8 mouse cellular contexts compared by ENCODE assay signal in genomic region chr2:66634580-66635359, GRCm38 (mm10). TPM values are rescaled to one million over a fixed set of nuclear protein-coding genes. Genes with fewer than 3 reads are reported as not detected.
DNase-seq lines count a peak whose midpoint lies in the region; ATAC-seq and TF ChIP-seq lines count a peak whose summit lies in the region.

TSS of gene Scn9a (minus strand) at chr2:66634962.

- H3K9me3 ChIP-seq in embryonic facial prominence, embryonic 10.5 days: no peaks in the 10 kb centered on the region
- no peaks in the 10 kb centered on the region for H3K9me3 ChIP-seq in hindbrain, postnatal 0 days (ENCODE audit: low read length)
- no peaks in the 10 kb centered on the region for H3K9me3 ChIP-seq in stomach, embryonic 14.5 days (ENCODE audit: control insufficient read depth, low read depth, low read length)

- WGBS in embryonic facial prominence, embryonic 10.5 days: 2% methylated on average over 29 of the region's 29 CpGs
- WGBS in hindbrain, postnatal 0 days: 2% methylated on average over 29 of the region's 29 CpGs
- WGBS in stomach, embryonic 14.5 days: 1% methylated on average over 29 of the region's 29 CpGs

- TF ChIP-seq CTCF in hindbrain, postnatal 0 days (IDR thresholded peaks at IDR 0.05; ENCODE audit: low read depth): no peak

- H3K27ac ChIP-seq in embryonic facial prominence, embryonic 10.5 days (replicated peaks): peak within 1 kb of the TSS; percentile 59
- H3K27ac ChIP-seq in hindbrain, postnatal 0 days: peak within 1 kb of the TSS; percentile 81
- no peak within 1 kb of the TSS for H3K27ac ChIP-seq in stomach, embryonic 14.5 days (ENCODE audit: low read length)

- DNase-seq in cerebellum, adult 11 months: no peak
- DNase-seq in ES-CJ7 (ENCODE audit: low read depth, low spot score): peak; percentile 90
- peak; percentile 65 for DNase-seq in embryonic facial prominence, embryonic 10.5 days (ENCODE audit: low spot score)
- DNase-seq in hindbrain, postnatal 0 days (ENCODE audit: low spot score): peak; percentile 73
- no peak for DNase-seq in thymus, postnatal 10 days (ENCODE audit: low spot score in 2 of 2)

- H3K4me3 ChIP-seq in embryonic facial prominence, embryonic 10.5 days: peak within 1 kb of the TSS; percentile 59
- H3K4me3 ChIP-seq in hindbrain, postnatal 0 days (ENCODE audit: low read length): peak within 1 kb of the TSS; percentile 53
- H3K4me3 ChIP-seq in stomach, embryonic 14.5 days (ENCODE audit: low read depth, low read length): peak within 1 kb of the TSS; percentile 12

- H3K9ac ChIP-seq in hindbrain, postnatal 0 days (replicated peaks; ENCODE audit: low read length): peak within 1 kb of the TSS; percentile 67
- H3K9ac ChIP-seq in stomach, embryonic 14.5 days (replicated peaks; ENCODE audit: low read depth, low read length): no peak within 1 kb of the TSS

- no peaks in the 10 kb centered on the region for H3K36me3 ChIP-seq in embryonic facial prominence, embryonic 10.5 days (replicated peaks)
- no peaks in the 10 kb centered on the region for H3K36me3 ChIP-seq in hindbrain, postnatal 0 days (ENCODE audit: insufficient read depth, low read length)
- H3K36me3 ChIP-seq in stomach, embryonic 14.5 days (ENCODE audit: control insufficient read depth, insufficient read depth, low read length): no peaks in the 10 kb centered on the region

- H3K27me3 ChIP-seq in embryonic facial prominence, embryonic 10.5 days (replicated peaks; ENCODE audit: low read depth, poor library complexity, severe bottlenecking): peaks cover 24% of the 10 kb centered on the region
- no peaks in the 10 kb centered on the region for H3K27me3 ChIP-seq in hindbrain, postnatal 0 days (ENCODE audit: insufficient read depth, low read length)
- no peaks in the 10 kb centered on the region for H3K27me3 ChIP-seq in stomach, embryonic 14.5 days (ENCODE audit: control insufficient read depth, insufficient read depth, low read length)

- peak within 1 kb of the TSS; percentile 68 for H3K4me2 ChIP-seq in hindbrain, postnatal 0 days (ENCODE audit: low read depth, low read length)
- H3K4me2 ChIP-seq in stomach, embryonic 14.5 days (replicated peaks; ENCODE audit: low read depth, low read length): peak within 1 kb of the TSS; percentile 36

- ATAC-seq in cerebellum, adult (ENCODE audit: insufficient number of reproducible peaks, low FRiP score, low TSS enrichment): peak; percentile 91
- ATAC-seq in hindbrain, postnatal 0 days: peak; percentile 93
- peak; percentile 26; the same call in 1 of the 2 replicates for ATAC-seq in megakaryocyte-erythroid progenitor cell, adult 5-6 weeks (replicated peaks; ENCODE audit: low FRiP score, low TSS enrichment, poor library complexity, severe bottlenecking)
- peak; percentile 82 for ATAC-seq in stomach, embryonic 14.5 days (ENCODE audit: insufficient number of reproducible peaks, insufficient read depth, low FRiP score, low read depth)

- peaks cover 8% of the 10 kb centered on the region for H3K4me1 ChIP-seq in embryonic facial prominence, embryonic 10.5 days
- no peaks in the 10 kb centered on the region; the same call in 1 of the 2 replicates for H3K4me1 ChIP-seq in hindbrain, postnatal 0 days (ENCODE audit: insufficient read depth, low read length)
- H3K4me1 ChIP-seq in stomach, embryonic 14.5 days (ENCODE audit: control insufficient read depth, insufficient read depth, low read length): 0 out of 2 replicates have a peak, but pooled peaks cover 4% of the 10 kb centered on the region

RNA-seq across cellular contexts. Expression of gene Scn9a, which starts in this region (rescaled TPM):
- 1.2 and 2.7 TPM in 2 replicates for polyA plus RNA-seq in embryonic facial prominence, embryonic 10.5 days (2016; fragmentation: Nextera tagmentation; extraction: Ambion mirVana)
- total RNA-seq in hindbrain, postnatal 0 days (2014; rRNA removed): 5.8 and 6.5 TPM in 2 replicates
- polyA plus RNA-seq in hindbrain, postnatal 0 days (2015; fragmentation: Nextera tagmentation; extraction: Ambion mirVana): 10.1 and 11.2 TPM in 2 replicates
- total RNA-seq in megakaryocyte-erythroid progenitor cell, adult 5-6 weeks (2014; fragmentation: Nextera tagmentation): not detected in 2 replicates
- not detected in 2 replicates for total RNA-seq in megakaryocyte-erythroid progenitor cell, adult 5-6 weeks (2017)
- polyA plus RNA-seq in stomach, embryonic 14.5 days (2014; fragmentation: Nextera tagmentation; extraction: Ambion mirVana): 1.5 and 2.0 TPM in 2 replicates

Comparison
In these comparisons a context has a peak if more than half of its experiments do, and no peak if none do; other contexts are left out.
1. Peak in ATAC-seq in megakaryocyte-erythroid progenitor cell, adult 5-6 weeks; RNA of the gene not detected or under 1 TPM.
2. ATAC-seq: peak in every context shown above with its lines; median percentile 93 in hindbrain, postnatal 0 days; 91 in cerebellum, adult; 82 in stomach, embryonic 14.5 days; 26 in megakaryocyte-erythroid progenitor cell, adult 5-6 weeks.
3. DNase-seq: peak in ES-CJ7 (single experiment), embryonic facial prominence, embryonic 10.5 days (single experiment) and hindbrain, postnatal 0 days (single experiment); none in cerebellum, adult 11 months (single experiment) and thymus, postnatal 10 days (0 of 2).
4. Peak in every context shown above with its lines, with median percentiles within 50 percentile points of each other: H3K4me3 ChIP-seq.